Mouse (Mus musculus) testis, postnatal 14 days (tissue): ENCODE data around the gene Cdt1.
A peak's percentile ranks its signal among the peaks of the same experiment; 100 is the strongest.

Source experiments
- DNase-seq: peaks from one replicate; pipeline ENCODE4 v3.0.0; 2021; ENCODE audit warnings: low spot score

Cdt1 gene

GRCm38 (mm10) chr8:122611295-122612133 lies 43.7 kb downstream of the Cdt1 start, which contains the start of the genes Galns and Trappc2l:
Galns (minus strand) TSS chr8:122611463.
Trappc2l (plus strand) TSS chr8:122611640.
- DNase-seq: peak; percentile 95

- peak; percentile 57 for DNase-seq
Measured at GRCm38 (mm10) chr8:122616181-122616905, 48.5 kb downstream of the Cdt1 start.

GRCm38 (mm10) chr8:122617947-122618546 lies 50.2 kb downstream of the Cdt1 start:
- DNase-seq: peak; percentile 48

- no peak for DNase-seq
Measured at GRCm38 (mm10) chr8:122618660-122619378, 51.0 kb downstream of the Cdt1 start.

- no peak for DNase-seq
Measured at GRCm38 (mm10) chr8:122620446-122620845, 52.6 kb downstream of the Cdt1 start.

GRCm38 (mm10) chr8:122622727-122623126 lies 54.9 kb downstream of the Cdt1 start, which contains the start of gene Pabpn1l:
Pabpn1l (minus strand) TSS chr8:122622739.
- DNase-seq: no peak
